Mouse (Mus musculus): ENCODE results near the gene Sult2a2. TPM values are rescaled to one million over a fixed set of nuclear protein-coding genes. Genes with fewer than 3 reads are reported as not detected.
"Not testable (repeated sequence)": the region's sequence is repeated elsewhere in the genome, so short reads cannot be mapped to it uniquely, and the experiment has no call there.

The Sult2a2 gene
- total RNA-seq (2021), result not detected

DNA sequence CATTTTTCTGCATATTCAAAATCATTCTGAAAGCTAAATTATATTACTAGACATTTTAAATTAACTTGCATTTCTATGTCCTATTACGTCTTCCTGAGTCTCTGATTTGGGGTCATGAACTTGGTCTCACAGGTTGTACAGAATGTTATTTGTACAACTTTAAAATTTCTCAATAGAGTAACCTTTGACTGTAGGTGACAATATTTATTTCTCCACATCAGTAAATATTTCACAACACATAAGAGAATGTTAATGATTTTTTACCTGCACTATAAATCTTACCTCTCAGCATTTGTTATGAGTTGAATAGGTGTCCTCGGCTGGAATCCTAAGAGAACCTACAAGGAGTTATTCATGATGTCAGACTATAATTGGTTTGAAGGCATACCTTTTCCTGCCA is at the start of gene Sult2a2:
Gene Sult2a2 (plus strand): TSS at position 301 of the 400 bp plus-strand sequence.
- DNase-seq, result not testable (repeated sequence)

- DNase-seq, result no peak
Measured at GRCm38 (mm10) chr7:13813913-13814312, 80.6 kb downstream of the Sult2a2 start.

Other genes with a start within 250 kb of the Sult2a2 start
- gene Bsph2, start 162.4 kb upstream of the Sult2a2 start, total RNA-seq (2021), result not detected
- not detected for gene Sult2a5, start 109.5 kb upstream of the Sult2a2 start, total RNA-seq (2021)
- not detected for gene Sult2a1, start 103.9 kb downstream of the Sult2a2 start, total RNA-seq (2021)